Mouse (Mus musculus): Measurements from ENCODE around the gene Kcnh5. TPM values are rescaled to one million over a fixed set of nuclear protein-coding genes. Genes with fewer than 3 reads are reported as not detected.

Kcnh5 gene
- 0.18 and 0.19 TPM in 2 replicates for polyA plus RNA-seq (2015; fragmentation: Nextera tagmentation; extraction: Ambion mirVana)

GRCm38 (mm10) chr12:75176691-75177645 lies at the start of gene Kcnh5:
Kcnh5 (minus strand) TSS chr12:75177332.
- Histone ChIP-seq H3K27me3 (ENCODE audit: insufficient read depth, low read length) (peaks cover 34% of the 10 kb centered on the region), H3K9ac (ENCODE audit: low read depth, low read length) (no peak within 1 kb of the TSS), H3K4me1 (replicated peaks; ENCODE audit: insufficient read depth, low read length) (0 out of 2 replicates have a peak, but pooled peaks cover 7% of the 10 kb centered on the region), H3K4me2 (ENCODE audit: low read length) (peak within 1 kb of the TSS; percentile 60), H3K27ac (no peak within 1 kb of the TSS), H3K9me3 (replicated peaks; ENCODE audit: low read length) (no peaks in the 10 kb centered on the region), H3K4me3 (replicated peaks; ENCODE audit: low read depth, low read length) (peak within 1 kb of the TSS; percentile 35), H3K36me3 (ENCODE audit: insufficient read depth, low read length) (no peaks in the 10 kb centered on the region)
- peak; percentile 67 for DNase-seq (ENCODE audit: low spot score)
- peak; percentile 71 for ATAC-seq (replicated peaks; ENCODE audit: low FRiP score, low read depth)
- TF ChIP-seq CTCF (IDR thresholded peaks at IDR 0.05; ENCODE audit: low read depth): no peak
- WGBS: under 1% methylated on average over 40 of the region's 52 CpGs

GRCm38 (mm10) chr12:75223966-75224365 lies 46.8 kb upstream of the Kcnh5 start:
- Histone ChIP-seq H3K9ac (ENCODE audit: low read depth, low read length) (no peak overlapping the region), H3K9me3 (replicated peaks; ENCODE audit: low read length) (no peaks in the 10 kb centered on the region), H3K4me3 (replicated peaks; ENCODE audit: low read depth, low read length) (no peak overlapping the region), H3K27me3 (ENCODE audit: insufficient read depth, low read length) (no peaks in the 10 kb centered on the region), H3K36me3 (ENCODE audit: insufficient read depth, low read length) (no peaks in the 10 kb centered on the region), H3K4me1 (replicated peaks; ENCODE audit: insufficient read depth, low read length) (no peaks in the 10 kb centered on the region), H3K4me2 (ENCODE audit: low read length) (no peak overlapping the region), H3K27ac (no peak overlapping the region)
- TF ChIP-seq CTCF (IDR thresholded peaks at IDR 0.05; ENCODE audit: low read depth): no peak
- no peak for DNase-seq (ENCODE audit: low spot score)
- no peak for ATAC-seq (replicated peaks; ENCODE audit: low FRiP score, low read depth)
- WGBS: 88% methylated on average over 1 of the region's 1 CpGs

- Histone ChIP-seq H3K27me3 (ENCODE audit: insufficient read depth, low read length) (no peaks in the 10 kb centered on the region), H3K36me3 (ENCODE audit: insufficient read depth, low read length) (no peaks in the 10 kb centered on the region), H3K4me2 (ENCODE audit: low read length) (no peak overlapping the region), H3K4me3 (replicated peaks; ENCODE audit: low read depth, low read length) (no peak overlapping the region), H3K9ac (ENCODE audit: low read depth, low read length) (no peak overlapping the region), H3K4me1 (replicated peaks; ENCODE audit: insufficient read depth, low read length) (no peaks in the 10 kb centered on the region), H3K27ac (no peak overlapping the region), H3K9me3 (replicated peaks; ENCODE audit: low read length) (no peaks in the 10 kb centered on the region)
- no peak for DNase-seq (ENCODE audit: low spot score)
- peak; percentile 37; the same call in 1 of the 2 replicates for TF ChIP-seq CTCF (IDR thresholded peaks at IDR 0.05; ENCODE audit: low read depth)
- no peak for ATAC-seq (replicated peaks; ENCODE audit: low FRiP score, low read depth)
- 82% methylated on average over 2 of the region's 2 CpGs for WGBS
These were observed 12.3 kb upstream of the Kcnh5 start for GRCm38 (mm10) chr12:75189413-75189812.

GRCm38 (mm10) chr12:75182646-75183045 lies 5.5 kb upstream of the Kcnh5 start:
- Histone ChIP-seq H3K4me3 (replicated peaks; ENCODE audit: low read depth, low read length) (no peak overlapping the region), H3K4me2 (ENCODE audit: low read length) (no peak overlapping the region), H3K27me3 (ENCODE audit: insufficient read depth, low read length) (0 out of 2 replicates have a peak, but pooled peaks cover 15% of the 10 kb centered on the region), H3K9me3 (replicated peaks; ENCODE audit: low read length) (no peaks in the 10 kb centered on the region), H3K9ac (ENCODE audit: low read depth, low read length) (no peak overlapping the region), H3K36me3 (ENCODE audit: insufficient read depth, low read length) (no peaks in the 10 kb centered on the region), H3K4me1 (replicated peaks; ENCODE audit: insufficient read depth, low read length) (no peaks in the 10 kb centered on the region), H3K27ac (no peak overlapping the region)
- 67% methylated on average over 7 of the region's 7 CpGs for WGBS
- no peak for TF ChIP-seq CTCF (IDR thresholded peaks at IDR 0.05; ENCODE audit: low read depth)
- ATAC-seq (replicated peaks; ENCODE audit: low FRiP score, low read depth): no peak
- no peak for DNase-seq (ENCODE audit: low spot score)

- ATAC-seq (replicated peaks; ENCODE audit: low FRiP score, low read depth): no peak
- H3K36me3 ChIP-seq (ENCODE audit: insufficient read depth, low read length): no peaks in the 10 kb centered on the region
- 0 out of 2 replicates have a peak, but pooled peaks cover 7% of the 10 kb centered on the region for H3K4me1 ChIP-seq (replicated peaks; ENCODE audit: insufficient read depth, low read length)
- 10% methylated on average over 8 of the region's 8 CpGs for WGBS
- H3K9ac ChIP-seq (ENCODE audit: low read depth, low read length): no peak overlapping the region
- no peak for TF ChIP-seq CTCF (IDR thresholded peaks at IDR 0.05; ENCODE audit: low read depth)
- H3K4me2 ChIP-seq (ENCODE audit: low read length): no peak overlapping the region
- H3K4me3 ChIP-seq (replicated peaks; ENCODE audit: low read depth, low read length): no peak overlapping the region
- no peaks in the 10 kb centered on the region for H3K9me3 ChIP-seq (replicated peaks; ENCODE audit: low read length)
- peaks cover 34% of the 10 kb centered on the region for H3K27me3 ChIP-seq (ENCODE audit: insufficient read depth, low read length)
- no peak overlapping the region for H3K27ac ChIP-seq
- DNase-seq (ENCODE audit: low spot score): no peak
These were observed 2.4 kb upstream of the Kcnh5 start for GRCm38 (mm10) chr12:75179491-75179890.

GRCm38 (mm10) chr12:75177646-75178030 lies 506 bp upstream of the Kcnh5 start:
- no peaks in the 10 kb centered on the region for H3K9me3 ChIP-seq (replicated peaks; ENCODE audit: low read length)
- no peak for ATAC-seq (replicated peaks; ENCODE audit: low FRiP score, low read depth)
- H3K4me2 ChIP-seq (ENCODE audit: low read length): peak overlapping the region; percentile 60
- H3K27ac ChIP-seq: no peak overlapping the region
- no peak overlapping the region for H3K9ac ChIP-seq (ENCODE audit: low read depth, low read length)
- TF ChIP-seq CTCF (IDR thresholded peaks at IDR 0.05; ENCODE audit: low read depth): no peak
- no peak for DNase-seq (ENCODE audit: low spot score)
- peaks cover 34% of the 10 kb centered on the region for H3K27me3 ChIP-seq (ENCODE audit: insufficient read depth, low read length)
- 3% methylated on average over 13 of the region's 13 CpGs for WGBS
- peak overlapping the region; percentile 35 for H3K4me3 ChIP-seq (replicated peaks; ENCODE audit: low read depth, low read length)
- H3K4me1 ChIP-seq (replicated peaks; ENCODE audit: insufficient read depth, low read length): 0 out of 2 replicates have a peak, but pooled peaks cover 7% of the 10 kb centered on the region
- H3K36me3 ChIP-seq (ENCODE audit: insufficient read depth, low read length): no peaks in the 10 kb centered on the region

Measured in kidney, postnatal 0 days (tissue).